Mouse (Mus musculus) ES-E14 (cell line): Measurements from ENCODE around the gene Rcan2.

ENCODE experiments used
- CHD2 ChIP-seq: IDR thresholded peaks from 2 replicates; pipeline ENCODE4 v1.6.1; 2014; ENCODE audit warnings: mild to moderate bottlenecking, low read depth, low read length, inconsistent platforms
- HCFC1 ChIP-seq: IDR thresholded peaks from 2 replicates; pipeline ENCODE4 v1.6.1; 2012; ENCODE audit warnings: low read length, inconsistent platforms, borderline replicate concordance; ENCODE audit not compliant: insufficient read depth
- MAFK ChIP-seq: IDR thresholded peaks from 2 replicates; pipeline ENCODE4 v1.6.1; 2014; ENCODE audit warnings: mild to moderate bottlenecking, low read depth, low read length, inconsistent platforms; ENCODE audit not compliant: insufficient read depth
- ZC3H11A ChIP-seq: IDR thresholded peaks from 2 replicates; pipeline ENCODE4 v1.6.1; 2012; ENCODE audit warnings: low read depth, mild to moderate bottlenecking, inconsistent platforms, low read length, borderline replicate concordance
- ZNF384 ChIP-seq: IDR thresholded peaks from 2 replicates; pipeline ENCODE4 v1.6.1; 2012; ENCODE audit warnings: low read depth, low read length, inconsistent platforms

GRCm38 (mm10) chr17:43917143-43917542, 116.0 kb downstream of the Rcan2 start:
- TF ChIP-seq ZNF384 (no peak), ZC3H11A (no peak), CHD2 (no peak), MAFK (no peak), HCFC1 (no peak)
